ENCODE assay signal across 15 mouse cellular contexts in genomic region chrX:167346440-167346839, GRCm38 (mm10).
"Had no signal": no experiment of that assay in that cellular context is flagged by ENCODE, and none has a peak within 500 bp of the region (broad histone marks: within the 10 kb centered on the region; RNA-seq: fewer than 3 reads in every experiment).

No protein-coding gene starts in this region.

- H3K27ac ChIP-seq: neural tube, embryonic 15.5 days; stomach, embryonic 15.5 days; stomach, postnatal 0 days had no signal

- H3K27me3 ChIP-seq: stomach, embryonic 15.5 days had no signal

- H3K9ac ChIP-seq: neural tube, embryonic 15.5 days; stomach, embryonic 15.5 days had no signal

- H3K4me1 ChIP-seq: neural tube, embryonic 15.5 days; stomach, embryonic 15.5 days had no signal

- DNase-seq: retina, postnatal 1 day; right cerebral cortex, adult 18-20 months; right cerebral cortex, postnatal 14 days; right cerebral cortex, postnatal 25 days; right cerebral cortex, postnatal 4 days; spleen, adult 18-20 months; thymus, adult 18-20 months; thymus, adult 2 months; thymus, postnatal 14 days; thymus, postnatal 25 days; thymus, postnatal 36 days; thymus, postnatal 4 days had no signal

- H3K36me3 ChIP-seq: neural tube, embryonic 15.5 days; stomach, embryonic 15.5 days had no signal

- H3K4me3 ChIP-seq: neural tube, embryonic 15.5 days; stomach, embryonic 15.5 days had no signal

- H3K9me3 ChIP-seq: neural tube, embryonic 15.5 days; stomach, embryonic 15.5 days had no signal

- H3K4me2 ChIP-seq: neural tube, embryonic 15.5 days; stomach, embryonic 15.5 days had no signal
